Mouse (Mus musculus): Measurements from ENCODE around the gene Ano8.

GRCm38 (mm10) chr8:71476099-71476940, 9.4 kb downstream of the Ano8 start:
- TF ChIP-seq GATA1 (IDR thresholded peaks at IDR 0.05; ENCODE audit: borderline replicate concordance, low read length) (no peak), FLI1 (IDR thresholded peaks at IDR 0.05; ENCODE audit: low read length) (no peak)
